Mouse (Mus musculus): ENCODE data around the gene Nt5c1a. TPM values are rescaled to one million over a fixed set of nuclear protein-coding genes. Genes with fewer than 3 reads are reported as not detected.
A peak's percentile ranks its signal among the peaks of the same experiment; 100 is the strongest.

Gene Nt5c1a
- total and polyA plus RNA-seq, 3 experiments, result 23.3 to 82.5 (median 38.8) TPM

DNA sequence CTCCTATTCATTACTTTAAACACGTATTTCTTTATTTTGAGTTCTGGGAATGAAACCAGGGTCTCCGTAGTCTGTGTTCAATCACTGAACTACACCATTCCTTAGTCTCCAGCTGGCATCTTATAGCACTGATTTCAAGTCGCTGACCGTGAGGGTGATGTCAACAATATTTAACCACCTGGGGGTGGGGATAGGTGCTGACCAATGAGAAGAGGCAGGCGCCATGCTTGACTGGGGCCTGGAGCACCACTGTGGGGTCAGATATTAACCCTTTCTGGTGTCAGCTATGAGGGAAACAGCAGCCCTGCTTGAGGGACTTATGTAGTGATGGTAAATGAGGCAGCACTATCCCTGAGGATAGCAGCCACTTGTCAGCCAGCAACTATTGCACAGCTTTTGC, 10.1 kb downstream of the Nt5c1a start:
- no peak for DNase-seq

DNA sequence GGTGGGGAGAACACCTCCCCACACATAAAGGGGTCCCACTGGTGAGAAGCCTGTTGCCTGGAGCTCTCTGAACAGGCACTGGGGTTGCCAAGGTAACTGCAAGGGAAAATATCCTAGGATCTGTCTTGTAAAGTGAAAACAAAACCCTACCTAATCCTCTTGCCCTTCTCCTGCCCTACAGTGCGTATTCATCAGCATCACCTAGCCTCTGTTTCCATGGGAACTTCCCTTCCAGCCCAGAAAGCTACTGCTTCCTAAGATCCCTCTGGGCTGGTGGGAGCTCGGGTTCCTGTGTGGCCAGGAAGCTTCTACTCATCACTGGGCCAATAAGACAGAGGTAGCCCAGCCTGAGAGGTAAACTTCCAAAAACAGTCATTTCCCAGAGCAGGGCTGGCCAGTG, 11.0 kb downstream of the Nt5c1a start:
- no peak for DNase-seq

DNA sequence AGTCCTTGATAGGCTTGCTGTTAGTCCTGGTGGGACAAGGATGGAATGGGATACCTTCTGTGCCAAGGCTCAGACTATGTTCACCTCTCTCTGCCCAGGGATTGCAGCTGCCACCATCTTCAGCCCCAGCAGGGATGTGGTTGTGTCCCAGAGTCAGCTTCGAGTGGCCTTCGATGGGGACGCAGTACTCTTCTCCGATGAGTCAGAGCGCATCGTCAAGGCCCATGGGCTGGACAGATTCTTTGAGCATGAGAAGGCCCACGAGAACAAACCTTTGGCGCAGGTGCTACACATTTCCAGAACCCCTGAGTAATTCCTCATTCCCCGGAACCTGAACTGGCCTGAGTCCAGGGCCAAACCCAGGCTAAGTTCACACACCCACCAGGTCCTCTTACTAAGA, 12.7 kb downstream of the Nt5c1a start:
- peak; percentile 89 for DNase-seq

DNA sequence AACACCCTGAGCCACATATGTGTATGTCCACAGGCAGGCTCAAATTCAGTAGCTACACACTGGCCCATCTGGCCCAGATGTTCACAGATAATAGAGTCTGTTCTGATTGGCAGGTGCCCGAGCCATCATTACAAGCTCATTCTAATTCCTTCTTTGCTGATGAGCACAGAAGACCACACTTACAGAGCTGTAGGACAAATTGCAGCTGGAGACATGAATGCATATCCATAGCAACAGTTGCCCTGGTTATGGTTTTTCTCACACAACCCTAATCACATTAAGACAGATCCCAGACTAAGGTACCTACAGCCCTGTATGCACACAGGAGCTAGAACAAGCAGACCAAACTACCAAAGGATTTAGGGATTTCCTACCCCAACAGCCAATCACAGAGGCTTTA, 14.1 kb downstream of the Nt5c1a start:
- no peak for DNase-seq

DNA sequence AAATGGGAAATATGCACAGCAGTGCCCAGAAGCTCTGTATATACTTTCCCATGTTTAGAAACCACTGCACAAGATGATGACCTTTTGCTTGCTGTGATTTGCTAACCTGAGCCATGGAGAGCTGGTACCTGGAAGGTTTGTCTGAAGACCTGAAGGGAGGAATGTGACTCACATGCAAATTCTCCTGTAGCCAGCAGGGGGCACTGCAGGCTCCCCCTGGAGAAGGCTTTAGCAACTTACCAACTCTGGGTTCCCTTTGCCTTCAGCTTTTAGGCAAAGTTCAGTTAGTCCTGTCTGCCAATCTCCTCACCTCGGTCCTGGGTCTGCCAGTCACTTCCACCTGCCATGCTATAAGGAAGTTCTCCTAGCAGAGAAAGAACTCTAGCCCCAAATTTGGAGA, 15.5 kb downstream of the Nt5c1a start:
- peak; percentile 40 for DNase-seq

DNA sequence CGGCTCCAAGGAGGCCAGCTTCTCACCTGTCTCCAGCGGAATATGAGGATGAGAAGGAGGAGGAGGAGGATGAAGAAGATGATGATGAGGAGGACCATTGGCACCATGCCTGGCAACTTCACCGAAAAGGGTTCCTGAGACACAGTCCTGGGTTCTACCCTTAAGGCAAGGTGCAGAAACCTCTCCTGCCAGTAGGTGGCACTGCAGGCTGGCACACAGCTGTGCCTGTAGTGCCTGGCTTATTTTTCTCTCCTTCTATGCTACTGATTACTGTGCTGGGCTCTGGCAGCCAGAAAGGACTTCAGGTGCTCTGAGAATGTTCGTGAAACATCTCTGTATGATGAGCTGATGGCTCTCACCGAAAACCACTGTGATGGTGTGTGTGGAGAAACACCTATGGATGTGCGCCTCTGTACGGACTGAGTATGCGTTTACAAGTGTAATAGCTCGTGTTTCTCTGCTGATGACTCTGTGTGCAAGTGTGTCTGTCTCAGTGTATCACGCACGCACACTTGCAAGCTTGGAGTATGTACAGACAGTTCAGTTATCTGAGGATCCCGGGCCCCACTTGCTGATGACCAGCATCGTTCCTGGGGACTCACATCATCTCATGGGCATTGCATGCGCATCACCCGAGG, 18.5 kb downstream of the Nt5c1a start:
- DNase-seq, result peak; percentile 80

DNA sequence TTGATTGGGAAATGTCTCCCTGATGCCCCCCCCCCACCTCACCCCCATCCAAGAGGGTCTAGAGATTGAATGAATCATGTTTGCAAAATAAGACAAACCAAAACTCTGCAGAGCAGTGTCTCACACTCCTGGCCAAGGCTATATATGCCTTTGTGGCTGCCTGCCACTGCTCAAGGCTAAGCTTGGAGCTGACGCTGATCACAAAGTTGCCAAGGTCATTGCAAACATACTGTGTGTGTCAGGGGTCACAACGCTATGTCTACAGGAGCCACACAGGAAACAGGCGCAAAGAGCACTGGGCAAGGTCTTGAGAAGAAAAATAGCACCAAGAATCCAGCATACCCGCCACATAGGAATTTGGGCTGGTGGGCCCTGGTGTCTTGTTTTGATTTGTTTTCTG, 19.3 kb downstream of the Nt5c1a start:
- peak; percentile 85 for DNase-seq

GRCm38 (mm10) chr4:123223309-123223708, 22.0 kb downstream of the Nt5c1a start:
- DNase-seq, result no peak

DNA sequence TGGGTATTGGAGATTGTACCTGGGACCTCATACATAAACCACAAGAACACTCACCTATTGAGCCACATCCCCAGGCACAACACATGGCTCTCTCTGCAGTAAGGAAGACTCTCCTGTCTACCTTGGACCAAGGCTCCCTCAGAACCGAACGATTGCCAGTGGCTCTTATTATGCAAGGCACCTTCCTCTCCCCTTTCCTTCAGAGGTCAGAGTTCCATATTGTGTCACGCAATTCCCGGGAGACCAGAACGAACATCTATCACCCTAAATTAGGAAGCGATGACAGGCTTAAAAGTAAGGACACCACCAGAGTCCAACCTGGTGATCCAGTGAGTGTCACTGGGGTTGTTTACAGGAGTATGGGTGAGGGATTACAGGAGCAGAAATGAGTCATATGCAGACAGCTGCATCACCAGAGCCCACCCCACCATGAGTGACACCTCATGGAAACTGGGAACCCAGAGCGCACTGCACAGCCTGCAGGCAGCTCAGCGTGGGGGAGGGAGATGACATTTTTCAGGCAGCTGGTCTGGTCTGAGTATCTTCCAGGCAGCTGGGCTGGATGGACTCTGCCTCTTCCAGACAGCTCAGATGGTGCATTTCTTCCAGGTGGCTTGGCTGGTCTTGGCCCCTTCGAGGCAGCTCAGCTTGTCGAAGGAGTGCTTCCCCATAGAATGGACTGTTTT, 24.6 kb downstream of the Nt5c1a start:
- DNase-seq, result peak; percentile 41

DNA sequence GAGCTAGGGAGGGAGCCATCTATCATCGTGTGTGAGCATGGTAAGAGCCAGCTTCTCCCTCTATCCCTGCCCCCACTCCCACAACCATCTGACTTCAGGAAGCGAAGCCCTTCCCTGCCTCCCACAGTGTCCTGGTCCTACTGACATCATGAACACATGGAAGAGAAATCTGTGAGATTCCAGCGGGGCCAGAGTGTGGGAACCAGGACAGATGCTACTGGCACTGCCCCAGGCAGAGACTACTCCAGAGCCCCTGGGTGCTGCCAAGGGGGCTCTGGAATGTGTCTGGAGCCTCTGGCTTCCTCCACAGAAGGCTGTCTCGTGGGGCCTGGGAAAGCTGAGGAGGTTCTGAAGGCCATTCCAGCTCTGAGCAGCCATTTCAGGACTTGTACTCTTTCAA, 26.4 kb downstream of the Nt5c1a start:
- DNase-seq, result no peak

DNA sequence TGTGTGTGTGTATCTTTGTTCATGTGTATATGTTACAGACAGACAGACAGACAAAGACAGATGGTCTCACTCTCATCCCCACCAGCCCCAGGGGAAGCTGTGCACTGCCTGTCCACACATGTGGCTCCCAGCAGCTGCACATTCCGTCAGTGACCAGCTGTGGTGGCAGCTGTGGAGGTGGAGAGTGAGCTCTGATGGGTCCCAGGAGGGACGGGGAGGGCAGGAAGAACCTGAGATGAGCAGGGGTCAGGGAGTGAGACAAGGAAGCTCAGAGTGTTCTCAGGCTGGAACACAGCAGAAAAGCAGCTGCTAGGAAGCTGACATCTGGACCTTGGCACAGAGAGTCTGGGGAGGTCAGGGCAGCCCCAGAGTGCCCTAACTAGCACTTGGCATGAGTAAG, 27.0 kb downstream of the Nt5c1a start:
- DNase-seq, result no peak

- DNase-seq, result no peak
Measured at GRCm38 (mm10) chr4:123229166-123229565, 27.9 kb downstream of the Nt5c1a start.

- no peak for DNase-seq
Measured at GRCm38 (mm10) chr4:123232841-123233240, 31.5 kb downstream of the Nt5c1a start.

- DNase-seq, result peak; percentile 77
Measured at GRCm38 (mm10) chr4:123233492-123234084, 32.3 kb downstream of the Nt5c1a start, which contains the start of gene Heyl. Gene Heyl (plus strand): TSS chr4:123233556.

- no peak for DNase-seq
Measured at GRCm38 (mm10) chr4:123235835-123236430, 34.6 kb downstream of the Nt5c1a start.

DNA sequence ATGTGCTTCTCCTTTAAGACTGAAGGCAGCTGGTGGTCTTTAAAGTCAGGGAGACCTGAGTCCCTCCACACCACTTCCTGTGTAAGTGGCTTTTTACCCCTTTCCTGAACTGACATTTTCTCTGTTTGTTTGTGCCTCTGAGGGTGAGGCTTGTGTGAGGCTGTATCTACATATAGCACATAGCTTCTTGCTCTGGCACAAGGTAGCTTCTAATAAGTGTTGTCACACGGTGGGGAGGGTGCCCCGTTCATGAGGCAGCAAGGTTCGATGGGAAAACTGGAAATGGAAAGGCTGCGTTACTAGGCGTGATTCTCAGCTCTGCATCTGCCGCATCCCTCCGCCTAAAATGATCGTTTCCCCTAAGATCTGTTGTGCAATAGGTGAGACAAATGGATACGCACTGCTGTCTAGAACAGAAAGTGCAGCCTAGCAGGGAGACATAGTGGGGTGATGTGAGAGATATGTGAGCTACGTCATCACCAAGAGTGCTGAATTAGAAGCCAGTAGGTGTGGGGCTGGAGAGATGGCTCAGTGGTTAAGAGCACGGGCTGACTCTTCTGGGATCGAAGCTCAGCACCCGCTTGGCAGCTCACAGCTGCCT, 35.2 kb downstream of the Nt5c1a start:
- no peak for DNase-seq

- no peak for DNase-seq
Measured at GRCm38 (mm10) chr4:123237386-123238266, 36.3 kb downstream of the Nt5c1a start.

GRCm38 (mm10) chr4:123239361-123240203, 38.3 kb downstream of the Nt5c1a start:
- peak; percentile 54 for DNase-seq

DNA sequence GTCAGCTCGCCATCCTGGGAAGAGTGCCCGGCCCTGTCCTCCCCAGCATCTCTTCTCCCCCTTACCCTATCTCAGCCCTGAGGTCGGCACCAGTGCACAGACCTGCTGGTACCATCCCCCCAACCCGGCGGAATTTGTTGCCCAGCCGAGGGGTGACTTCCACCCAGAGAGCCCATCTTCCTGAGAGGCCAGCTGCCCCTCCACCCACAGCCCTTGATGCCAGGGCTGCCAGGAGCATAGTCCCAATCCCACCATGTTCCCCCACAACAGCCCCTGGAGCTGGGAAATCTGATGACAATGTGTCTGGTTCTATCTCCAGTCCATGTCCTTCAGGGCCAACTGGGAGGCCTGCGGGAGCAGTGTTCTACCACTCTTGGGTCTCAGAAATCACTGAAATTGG, 44.9 kb downstream of the Nt5c1a start:
- no peak for DNase-seq

DNA sequence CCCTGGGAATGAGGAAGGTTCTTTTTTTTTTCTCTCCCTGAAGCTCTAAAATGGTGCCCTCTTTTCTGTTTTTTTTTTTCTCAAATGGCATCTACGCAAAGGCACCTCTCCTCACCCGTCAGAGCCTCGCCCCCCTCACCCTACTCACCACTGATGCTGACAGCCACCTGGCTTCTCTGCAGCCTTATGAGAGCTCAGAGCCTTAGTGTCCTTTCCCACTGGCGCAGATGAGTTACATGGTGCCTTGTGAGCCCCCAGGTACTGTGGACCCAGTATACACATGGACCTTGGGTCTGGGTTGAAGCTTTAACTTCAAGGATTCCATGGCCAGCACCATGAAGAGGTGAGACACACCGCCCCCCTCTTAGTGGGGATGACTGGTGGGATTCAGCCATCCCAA, 45.3 kb downstream of the Nt5c1a start:
- no peak for DNase-seq

All from adrenal gland, adult 2 months (tissue).